In genomic region chr4:140704166-140704565, GRCm38 (mm10) we compare ENCODE assay signal across 10 mouse cellular contexts. TPM values are rescaled to one million over a fixed set of nuclear protein-coding genes. Genes with fewer than 3 reads are reported as not detected.
DNase-seq lines count a peak whose midpoint lies in the region; ATAC-seq and TF ChIP-seq lines count a peak whose summit lies in the region.
"Had no signal": no experiment of that assay in that cellular context is flagged by ENCODE, and none has a peak within 500 bp of the region (broad histone marks: within the 10 kb centered on the region; RNA-seq: fewer than 3 reads in every experiment).

No protein-coding gene starts in this region.

- no peak for TF ChIP-seq CTCF in lung, adult 2 months (IDR thresholded peaks at IDR 0.05; ENCODE audit: insufficient read depth, low read length)

- H3K9me3 ChIP-seq in heart, embryonic 14.5 days (ENCODE audit: control insufficient read depth, low read length): no peaks in the 10 kb centered on the region
- H3K9me3 ChIP-seq in hindbrain, embryonic 15.5 days: no peaks in the 10 kb centered on the region
- no peaks in the 10 kb centered on the region for H3K9me3 ChIP-seq in midbrain, embryonic 13.5 days

- H3K36me3 ChIP-seq in heart, embryonic 14.5 days (ENCODE audit: control insufficient read depth, insufficient read depth, low read length): peaks cover 28% of the 10 kb centered on the region
- peaks cover 10% of the 10 kb centered on the region; the same call in 1 of the 2 replicates for H3K36me3 ChIP-seq in hindbrain, embryonic 15.5 days
- peaks cover 48% of the 10 kb centered on the region for H3K36me3 ChIP-seq in midbrain, embryonic 13.5 days

- WGBS in heart, embryonic 14.5 days: 28% methylated on average over 4 of the region's 4 CpGs
- WGBS in hindbrain, embryonic 15.5 days: 39% methylated on average over 4 of the region's 4 CpGs
- WGBS in midbrain, embryonic 13.5 days: 28% methylated on average over 4 of the region's 4 CpGs
- 47% methylated on average over 4 of the region's 4 CpGs for WGBS in lung, adult 2 months

- DNase-seq in heart, postnatal 10 days: no peak
- DNase-seq in MN1 (ENCODE audit: low spot score): peak; percentile 77
- no peak for DNase-seq in urinary bladder, postnatal 36 days (ENCODE audit: low spot score in 2 of 2)
- DNase-seq in left cerebral cortex, postnatal 25 days (ENCODE audit: low spot score in 2 of 2): no peak
- no peak for DNase-seq in lung, adult 2 months
- DNase-seq: lung, postnatal 14 days; thymus, adult 2 months had no signal

- TF ChIP-seq POLR2A in lung, adult 2 months (IDR thresholded peaks at IDR 0.05; ENCODE audit: borderline replicate concordance, extremely low read depth, low read depth, low read length): no peak

- H3K4me3 ChIP-seq in heart, embryonic 14.5 days (ENCODE audit: control insufficient read depth in 1 of 2, insufficient read depth in 1 of 2, low read depth in 1 of 2, low read length in 2 of 2): no peak overlapping the region
- peak overlapping the region; percentile 74; the same call in 1 of the 2 replicates for H3K4me3 ChIP-seq in hindbrain, embryonic 15.5 days
- peak overlapping the region; percentile 89 for H3K4me3 ChIP-seq in midbrain, embryonic 13.5 days (replicated peaks)
- no peak overlapping the region for H3K4me3 ChIP-seq in lung, adult 2 months (replicated peaks; ENCODE audit: extremely low read depth, low read depth, low read length)

- peaks cover 5% of the 10 kb centered on the region; the same call in 1 of the 2 replicates for H3K27me3 ChIP-seq in heart, embryonic 14.5 days (ENCODE audit: control insufficient read depth, insufficient read depth, low read length)
- peaks cover 6% of the 10 kb centered on the region; the same call in 1 of the 2 replicates for H3K27me3 ChIP-seq in hindbrain, embryonic 15.5 days
- peaks cover 16% of the 10 kb centered on the region for H3K27me3 ChIP-seq in midbrain, embryonic 13.5 days

- peak overlapping the region; percentile 93 for H3K9ac ChIP-seq in heart, embryonic 14.5 days (ENCODE audit: low read length)
- H3K9ac ChIP-seq in hindbrain, embryonic 15.5 days: no peak overlapping the region; the same call in 1 of the 2 replicates
- H3K9ac ChIP-seq in midbrain, embryonic 13.5 days (replicated peaks): peak overlapping the region; percentile 96

- intact Hi-C loops in heart, postnatal 10 days (cut with DNase I): no loop called here
- intact Hi-C loops in left cerebral cortex, postnatal 25 days (cut with DNase I): loop anchor here (5.0 to 10.0 kb wide), 2 partner anchors 258 to 371 kb away; partner anchors contain the start of genes Necap2 and Sdhb

- peaks cover 31 to 47% of the 10 kb centered on the region in 2 experiments for H3K4me1 ChIP-seq in heart, embryonic 14.5 days (ENCODE audit: control insufficient read depth in 2 of 2, insufficient read depth in 2 of 2, low read length in 2 of 2)
- peaks cover 49% of the 10 kb centered on the region for H3K4me1 ChIP-seq in hindbrain, embryonic 15.5 days (replicated peaks)
- peaks cover 79% of the 10 kb centered on the region for H3K4me1 ChIP-seq in midbrain, embryonic 13.5 days (replicated peaks)
- peaks cover 10% of the 10 kb centered on the region for H3K4me1 ChIP-seq in lung, adult 2 months (ENCODE audit: control insufficient read depth, insufficient read depth, low read length)

- H3K4me2 ChIP-seq in heart, embryonic 14.5 days (ENCODE audit: low read length): peak overlapping the region; percentile 77; the same call in 1 of the 2 replicates
- peak overlapping the region; percentile 94 for H3K4me2 ChIP-seq in hindbrain, embryonic 15.5 days
- peak overlapping the region; percentile 85 for H3K4me2 ChIP-seq in midbrain, embryonic 13.5 days (replicated peaks)

- no peak for ATAC-seq in heart, embryonic 14.5 days (ENCODE audit: insufficient number of reproducible peaks, insufficient read depth, low FRiP score, low read depth)
- ATAC-seq in hindbrain, embryonic 15.5 days (ENCODE audit: low FRiP score, low read depth): no peak
- no peak for ATAC-seq in midbrain, embryonic 13.5 days

- H3K27ac ChIP-seq in heart, embryonic 14.5 days (replicated peaks in 1 of 2; ENCODE audit: control insufficient read depth in 1 of 2, insufficient read depth in 1 of 2, low read depth in 2 of 2, low read length in 2 of 2): peak overlapping the region in 1 of 2 experiments; percentile 93; a peak in 2 of 4 replicates
- peak overlapping the region; percentile 88; the same call in 1 of the 2 replicates for H3K27ac ChIP-seq in hindbrain, embryonic 15.5 days (replicated peaks)
- H3K27ac ChIP-seq in midbrain, embryonic 13.5 days: peak overlapping the region; percentile 99

RNA-seq across cellular contexts. Expression of gene Rcc2, which starts 3.8 kb away (rescaled TPM):
- 15.1 and 16.1 TPM in 2 replicates for polyA plus RNA-seq in heart, embryonic 14.5 days (2014; fragmentation: Nextera tagmentation; extraction: Ambion mirVana)
- 10 to 100 TPM; 31.8 to 36.0 TPM for total RNA-seq in heart, postnatal 10 days (2021)
- 25.0 and 28.8 TPM in 2 replicates for polyA plus RNA-seq in hindbrain, embryonic 15.5 days (2015; fragmentation: Nextera tagmentation; extraction: Ambion mirVana)
- polyA plus RNA-seq in midbrain, embryonic 13.5 days (2015; fragmentation: Nextera tagmentation; extraction: Ambion mirVana): 23.6 and 26.3 TPM in 2 replicates
- 10 to 100 TPM; 80.4 to 84.3 TPM for total RNA-seq in left cerebral cortex, postnatal 25 days (2021)
- polyA plus RNA-seq in lung, adult 2 months (2012; rRNA removed): 40.6 and 49.6 TPM in 2 replicates

RNA-seq across cellular contexts. Expression of gene Padi6, which starts 38.3 kb away (rescaled TPM):
- not detected in 2 replicates for polyA plus RNA-seq in heart, embryonic 14.5 days (2014; fragmentation: Nextera tagmentation; extraction: Ambion mirVana)
- total RNA-seq in heart, postnatal 10 days (2021): not detected
- not detected in 2 replicates for polyA plus RNA-seq in hindbrain, embryonic 15.5 days (2015; fragmentation: Nextera tagmentation; extraction: Ambion mirVana)
- polyA plus RNA-seq in midbrain, embryonic 13.5 days (2015; fragmentation: Nextera tagmentation; extraction: Ambion mirVana): 0.08 TPM in 1 of 2 replicates, not detected in the other
- total RNA-seq in left cerebral cortex, postnatal 25 days (2021): under 1 TPM; 0.32 to 0.44 TPM
- polyA plus RNA-seq in lung, adult 2 months (2012; rRNA removed): not detected in 2 replicates

RNA-seq across cellular contexts. Expression of gene Arhgef10l, which starts 38.4 kb away (rescaled TPM):
- 14.2 and 15.9 TPM in 2 replicates for polyA plus RNA-seq in heart, embryonic 14.5 days (2014; fragmentation: Nextera tagmentation; extraction: Ambion mirVana)
- 10 to 100 TPM; 55.4 to 68.4 TPM for total RNA-seq in heart, postnatal 10 days (2021)
- 26.2 and 28.2 TPM in 2 replicates for polyA plus RNA-seq in hindbrain, embryonic 15.5 days (2015; fragmentation: Nextera tagmentation; extraction: Ambion mirVana)
- polyA plus RNA-seq in midbrain, embryonic 13.5 days (2015; fragmentation: Nextera tagmentation; extraction: Ambion mirVana): 27.7 and 28.3 TPM in 2 replicates
- 10 to 100 TPM; 53.2 to 57.9 TPM for total RNA-seq in left cerebral cortex, postnatal 25 days (2021)
- 29.2 and 34.6 TPM in 2 replicates for polyA plus RNA-seq in lung, adult 2 months (2012; rRNA removed)

Comparison
In these comparisons a context has a peak if more than half of its experiments do, and no peak if none do; other contexts are left out.
1. H3K4me3 ChIP-seq: peak in hindbrain, embryonic 15.5 days (single experiment) and midbrain, embryonic 13.5 days (single experiment); none in heart, embryonic 14.5 days (0 of 2) and lung, adult 2 months (single experiment).
2. Peak in every context shown above with its lines, with median percentiles within 50 percentile points of each other: H3K4me2 ChIP-seq.